Mouse (Mus musculus): ENCODE measurements around the gene Gm2163.
"Not testable (repeated sequence)": the region's sequence is repeated elsewhere in the genome, so short reads cannot be mapped to it uniquely, and the experiment has no call there.

Gm2163 gene

DNA sequence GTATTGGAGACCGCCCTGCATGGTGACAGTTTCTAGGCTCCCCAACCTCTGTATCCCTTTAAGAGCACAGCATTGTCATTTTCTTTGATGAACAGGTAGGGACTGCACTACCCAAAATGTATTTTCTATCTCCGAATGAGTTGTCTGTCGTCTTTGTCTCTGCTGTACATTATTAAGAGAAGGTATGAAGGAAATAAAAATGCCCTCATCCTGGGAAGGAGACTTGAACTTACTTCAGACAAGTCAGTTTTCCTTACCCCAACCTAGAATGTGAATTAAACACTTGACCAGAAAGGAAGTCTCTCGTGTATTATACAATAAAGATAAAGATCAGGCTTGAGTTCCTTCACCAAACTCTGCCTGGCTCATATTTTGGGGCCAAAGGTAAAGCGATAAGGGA is at the start of gene Gm2163:
Gene Gm2163, plus strand, starts transcription at position 301 of the 400 bp plus-strand sequence.
- not testable (repeated sequence) for DNase-seq

DNA sequence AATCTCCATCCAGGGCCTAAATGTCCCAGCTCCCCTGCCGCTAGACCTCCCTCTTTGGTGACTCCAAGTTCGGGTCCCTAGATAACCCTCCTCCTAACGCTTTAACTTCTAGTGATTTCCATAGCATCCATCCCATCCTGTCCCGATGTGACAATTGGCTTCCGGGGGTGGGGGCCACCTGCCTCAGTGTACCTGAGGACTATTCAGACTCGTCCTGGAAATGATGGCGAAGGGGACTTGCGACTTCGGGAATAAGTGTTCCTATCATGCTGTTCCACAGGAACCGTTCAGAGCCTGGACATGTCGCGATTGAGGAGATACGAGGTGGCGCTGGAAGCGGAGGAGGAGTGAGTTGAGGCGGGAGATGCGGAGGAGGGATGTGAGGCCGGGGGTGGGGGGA is 27.5 kb upstream of the Gm2163 start, which contains the start of gene Gm21586:
Gene Gm21586, plus strand, starts transcription at position 301 of the 400 bp plus-strand sequence.
- DNase-seq, result not testable (repeated sequence)

DNA sequence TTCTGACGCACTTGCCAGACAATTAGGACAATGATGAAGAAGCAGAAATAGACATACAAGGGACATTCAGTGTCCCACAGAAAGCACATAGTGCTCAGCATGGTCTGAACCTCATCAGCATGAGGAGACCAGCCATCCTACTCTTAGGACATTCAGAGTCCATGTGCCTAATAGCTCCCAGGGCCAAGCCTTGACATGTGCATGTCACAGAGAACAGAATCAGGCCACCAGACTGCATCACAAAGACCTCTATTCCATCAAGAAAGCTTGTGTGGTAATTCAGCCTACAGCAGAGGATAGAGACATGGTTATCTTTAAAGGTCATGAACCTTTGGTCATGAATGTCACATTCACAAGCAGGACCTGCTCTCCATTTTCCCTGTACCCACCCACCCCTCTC is 61.5 kb downstream of the Gm2163 start, which contains the start of gene Fam205a2:
Gene Fam205a2, minus strand, starts transcription at position 101 of the 400 bp plus-strand sequence.
- DNase-seq, result not testable (repeated sequence)

DNA sequence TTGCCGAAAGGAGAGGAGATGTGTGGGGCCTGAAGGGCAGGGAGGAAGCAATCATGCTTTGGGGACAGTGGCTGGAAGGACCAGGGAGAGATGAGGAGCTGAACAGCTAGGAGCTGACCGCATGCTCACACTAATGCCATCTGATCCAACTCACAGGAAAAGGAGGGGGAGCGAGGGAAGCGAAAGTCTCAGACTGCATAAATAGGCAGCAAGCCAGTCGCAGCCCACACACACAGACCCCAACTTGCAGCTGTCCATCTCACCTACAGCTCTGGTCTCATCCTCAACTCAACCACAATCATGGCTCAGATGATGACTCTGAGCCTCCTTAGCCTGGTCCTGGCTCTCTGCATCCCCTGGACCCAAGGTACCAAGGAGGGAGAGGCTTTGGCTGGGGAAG is 145.3 kb downstream of the Gm2163 start, which contains the start of gene Gm10591:
Gene Gm10591, plus strand, starts transcription at position 301 of the 400 bp plus-strand sequence.
- DNase-seq, result not testable (repeated sequence)

DNA sequence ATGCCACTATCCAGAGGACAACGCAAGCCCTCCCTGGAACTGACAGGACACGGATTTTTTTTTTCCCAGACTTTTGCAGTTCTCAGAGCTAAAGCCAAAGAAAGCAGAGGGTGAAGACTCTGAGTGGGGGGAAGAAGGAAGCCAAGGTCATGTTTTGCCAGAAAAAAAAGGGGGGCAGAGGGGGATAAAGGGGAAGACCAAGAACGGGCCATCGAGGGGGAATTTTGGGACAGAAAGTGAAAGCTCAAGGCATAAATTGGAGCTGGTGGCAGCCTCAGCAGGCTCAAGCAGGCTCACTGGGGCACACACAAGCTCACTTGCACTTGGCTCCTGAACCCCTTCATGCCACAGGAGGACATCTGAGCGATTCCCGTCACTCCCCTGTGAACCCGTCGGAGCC is 162.9 kb downstream of the Gm2163 start, which contains the start of gene Gm2564:
Gene Gm2564, plus strand, starts transcription at position 301 of the 400 bp plus-strand sequence.
- DNase-seq, result not testable (repeated sequence)
